Mouse (Mus musculus): ENCODE results near the gene Fgf22. TPM values are rescaled to one million over a fixed set of nuclear protein-coding genes. Genes with fewer than 3 reads are reported as not detected.

The Fgf22 gene
- polyA plus RNA-seq, 1 experiment from 2014 or later: 0.48 TPM

Other genes starting within 250 kb of the Fgf22 start
- 10.9 and 11.0 TPM in 2 replicates for gene Plpp2, start 221.3 kb upstream of the Fgf22 start, polyA plus RNA-seq (2016; fragmentation: Nextera tagmentation; extraction: Ambion mirVana)
- gene Mier2, start 199.9 kb upstream of the Fgf22 start, polyA plus RNA-seq (2016; fragmentation: Nextera tagmentation; extraction: Ambion mirVana): 59.8 and 62.5 TPM in 2 replicates
- gene Theg, start 167.7 kb upstream of the Fgf22 start, polyA plus RNA-seq (2016; fragmentation: Nextera tagmentation; extraction: Ambion mirVana): not detected in 2 replicates
- gene C2cd4c, start 141.1 kb upstream of the Fgf22 start, polyA plus RNA-seq (2016; fragmentation: Nextera tagmentation; extraction: Ambion mirVana): 0.04 and 0.08 TPM in 2 replicates
- 22.8 and 23.3 TPM in 2 replicates for gene Shc2, start 117.2 kb upstream of the Fgf22 start, polyA plus RNA-seq (2016; fragmentation: Nextera tagmentation; extraction: Ambion mirVana)
- not detected in 2 replicates for gene Odf3l2, start 109.3 kb upstream of the Fgf22 start, polyA plus RNA-seq (2016; fragmentation: Nextera tagmentation; extraction: Ambion mirVana)
- gene Madcam1, start 90.5 kb upstream of the Fgf22 start, polyA plus RNA-seq (2016; fragmentation: Nextera tagmentation; extraction: Ambion mirVana): 0.60 and 1.7 TPM in 2 replicates
- 62.4 and 72.3 TPM in 2 replicates for gene Tpgs1, start 85.7 kb upstream of the Fgf22 start, polyA plus RNA-seq (2016; fragmentation: Nextera tagmentation; extraction: Ambion mirVana)
- 139 and 156 TPM in 2 replicates for gene Cdc34, start 72.9 kb upstream of the Fgf22 start, polyA plus RNA-seq (2016; fragmentation: Nextera tagmentation; extraction: Ambion mirVana)
- 1.4 TPM in 2 replicates for gene Gzmm, start 66.1 kb upstream of the Fgf22 start, polyA plus RNA-seq (2016; fragmentation: Nextera tagmentation; extraction: Ambion mirVana)
- gene Bsg, start 50.6 kb upstream of the Fgf22 start, polyA plus RNA-seq (2016; fragmentation: Nextera tagmentation; extraction: Ambion mirVana): 540 and 588 TPM in 2 replicates
- gene Hcn2, start 38.4 kb upstream of the Fgf22 start, polyA plus RNA-seq (2016; fragmentation: Nextera tagmentation; extraction: Ambion mirVana): 0.18 and 0.25 TPM in 2 replicates
- 45.3 and 46.3 TPM in 2 replicates for gene Polrmt, start 8.5 kb upstream of the Fgf22 start, polyA plus RNA-seq (2016; fragmentation: Nextera tagmentation; extraction: Ambion mirVana)
- 98.8 and 104 TPM in 2 replicates for gene Rnf126, start 11.9 kb downstream of the Fgf22 start, polyA plus RNA-seq (2016; fragmentation: Nextera tagmentation; extraction: Ambion mirVana)
- 1.0 and 1.6 TPM in 2 replicates for gene Fstl3, start 22.2 kb downstream of the Fgf22 start, polyA plus RNA-seq (2016; fragmentation: Nextera tagmentation; extraction: Ambion mirVana)
- 0.27 TPM in 1 of 2 replicates, not detected in the other for gene Prss57, start 35.9 kb downstream of the Fgf22 start, polyA plus RNA-seq (2016; fragmentation: Nextera tagmentation; extraction: Ambion mirVana)
- gene Palm, start 38.5 kb downstream of the Fgf22 start, polyA plus RNA-seq (2016; fragmentation: Nextera tagmentation; extraction: Ambion mirVana): 198 and 204 TPM in 2 replicates
- 0.94 and 1.0 TPM in 2 replicates for gene Misp, start 65.9 kb downstream of the Fgf22 start, polyA plus RNA-seq (2016; fragmentation: Nextera tagmentation; extraction: Ambion mirVana)
- 202 TPM in 2 replicates for gene Ptbp1, start 99.4 kb downstream of the Fgf22 start, polyA plus RNA-seq (2016; fragmentation: Nextera tagmentation; extraction: Ambion mirVana)
- 14.3 and 16.7 TPM in 2 replicates for gene Prtn3, start 119.4 kb downstream of the Fgf22 start, polyA plus RNA-seq (2016; fragmentation: Nextera tagmentation; extraction: Ambion mirVana)
- 296 and 302 TPM in 2 replicates for gene Plppr3, start 119.6 kb downstream of the Fgf22 start, polyA plus RNA-seq (2016; fragmentation: Nextera tagmentation; extraction: Ambion mirVana)
- not detected in 2 replicates for gene Elane, start 131.2 kb downstream of the Fgf22 start, polyA plus RNA-seq (2016; fragmentation: Nextera tagmentation; extraction: Ambion mirVana)
- not detected in 2 replicates for gene Cfd, start 135.8 kb downstream of the Fgf22 start, polyA plus RNA-seq (2016; fragmentation: Nextera tagmentation; extraction: Ambion mirVana)
- gene Med16, start 153.8 kb downstream of the Fgf22 start, polyA plus RNA-seq (2016; fragmentation: Nextera tagmentation; extraction: Ambion mirVana): 65.4 and 68.4 TPM in 2 replicates
- 27.9 and 34.2 TPM in 2 replicates for gene Gm26602, start 155.8 kb downstream of the Fgf22 start, polyA plus RNA-seq (2016; fragmentation: Nextera tagmentation; extraction: Ambion mirVana)
- gene Kiss1r, start 161.9 kb downstream of the Fgf22 start, polyA plus RNA-seq (2016; fragmentation: Nextera tagmentation; extraction: Ambion mirVana): 1.4 and 1.5 TPM in 2 replicates
- 157 and 167 TPM in 2 replicates for gene R3hdm4, start 166.1 kb downstream of the Fgf22 start, polyA plus RNA-seq (2016; fragmentation: Nextera tagmentation; extraction: Ambion mirVana)
- gene Arid3a, start 172.0 kb downstream of the Fgf22 start, polyA plus RNA-seq (2016; fragmentation: Nextera tagmentation; extraction: Ambion mirVana): 4.0 and 5.6 TPM in 2 replicates
- gene Wdr18, start 205.1 kb downstream of the Fgf22 start, polyA plus RNA-seq (2016; fragmentation: Nextera tagmentation; extraction: Ambion mirVana): 90.4 and 97.0 TPM in 2 replicates
- 0.39 and 0.54 TPM in 2 replicates for gene Grin3b, start 215.6 kb downstream of the Fgf22 start, polyA plus RNA-seq (2016; fragmentation: Nextera tagmentation; extraction: Ambion mirVana)
- 19.3 and 20.9 TPM in 2 replicates for gene Tmem259, start 229.3 kb downstream of the Fgf22 start, polyA plus RNA-seq (2016; fragmentation: Nextera tagmentation; extraction: Ambion mirVana)
- 109 and 168 TPM in 2 replicates for gene Cnn2, start 233.5 kb downstream of the Fgf22 start, polyA plus RNA-seq (2016; fragmentation: Nextera tagmentation; extraction: Ambion mirVana)
- 7.6 and 8.5 TPM in 2 replicates for gene Abca7, start 241.4 kb downstream of the Fgf22 start, polyA plus RNA-seq (2016; fragmentation: Nextera tagmentation; extraction: Ambion mirVana)